Mouse (Mus musculus): ENCODE data around the gene Ltf.

GRCm38 (mm10) chr9:111001621-111002020 is 17.4 kb upstream of the Ltf start:
- TF ChIP-seq CTCF (IDR thresholded peaks at IDR 0.05 in 2 of 3, conservative IDR thresholded peaks at IDR 0.05 in 1 of 3; ENCODE audit: control insufficient read depth in 1 of 3, insufficient read depth in 1 of 3, low read depth in 2 of 3, low read length in 3 of 3, poor library complexity in 1 of 3, severe bottlenecking in 1 of 3) (no peak), NRF1 (IDR thresholded peaks at IDR 0.05; ENCODE audit: insufficient read depth, low read depth, low read length, poor library complexity, severe bottlenecking) (no peak), USF1 (IDR thresholded peaks at IDR 0.05; ENCODE audit: low read depth, low read length) (no peak), TAL1 (IDR thresholded peaks at IDR 0.05; ENCODE audit: low read length) (no peak), MYC (IDR thresholded peaks at IDR 0.05; ENCODE audit: low read depth, low read length) (no peak), MAX (IDR thresholded peaks at IDR 0.05; ENCODE audit: low read length) (no peak), TBP (IDR thresholded peaks at IDR 0.05; ENCODE audit: low read depth, low read length) (no peak), MXI1 (IDR thresholded peaks at IDR 0.05; ENCODE audit: low read depth, low read length) (no peak), MYB (IDR thresholded peaks at IDR 0.05; ENCODE audit: low read depth, low read length) (no peak), ZC3H11A (IDR thresholded peaks at IDR 0.05; ENCODE audit: low read depth, low read length) (no peak), POLR2AphosphoS5 (IDR thresholded peaks at IDR 0.05; ENCODE audit: borderline replicate concordance, low read depth, low read length) (no peak)

Data from MEL (cell line).